Mouse (Mus musculus): ENCODE data around the gene Epb41l2. TPM values are rescaled to one million over a fixed set of nuclear protein-coding genes. Genes with fewer than 3 reads are reported as not detected.

The Epb41l2 gene
- polyA plus RNA-seq, 1 experiment from 2014 or later, result 47.2 TPM

GRCm38 (mm10) chr10:25392786-25393185 lies 33.2 kb downstream of the Epb41l2 start:
- no peak overlapping the region for H3K9ac ChIP-seq
- ATAC-seq (ENCODE audit: low FRiP score), result no peak
- no peaks in the 10 kb centered on the region for H3K27me3 ChIP-seq
- no peaks in the 10 kb centered on the region for H3K36me3 ChIP-seq
- 95% methylated on average over 7 of the region's 7 CpGs for WGBS
- no peaks in the 10 kb centered on the region for H3K9me3 ChIP-seq (replicated peaks)
- H3K4me2 ChIP-seq (replicated peaks), result no peak overlapping the region
- no peak overlapping the region for H3K4me3 ChIP-seq
- H3K4me1 ChIP-seq, result no peaks in the 10 kb centered on the region
- no peak overlapping the region for H3K27ac ChIP-seq

- H3K4me2 ChIP-seq (replicated peaks), result no peak overlapping the region
- no peak overlapping the region for H3K9ac ChIP-seq
- no peaks in the 10 kb centered on the region for H3K9me3 ChIP-seq (replicated peaks)
- no peaks in the 10 kb centered on the region for H3K36me3 ChIP-seq
- H3K4me1 ChIP-seq, result no peaks in the 10 kb centered on the region
- H3K4me3 ChIP-seq, result no peak overlapping the region
- H3K27ac ChIP-seq, result no peak overlapping the region
- no peaks in the 10 kb centered on the region for H3K27me3 ChIP-seq
- ATAC-seq (ENCODE audit: low FRiP score), result no peak
- WGBS, result 87% methylated on average over 1 of the region's 1 CpGs
Measured at GRCm38 (mm10) chr10:25393721-25394120, 34.1 kb downstream of the Epb41l2 start.

- WGBS, result 84% methylated on average over 5 of the region's 5 CpGs
Measured at GRCm38 (mm10) chr10:25395236-25395886, 35.8 kb downstream of the Epb41l2 start.

GRCm38 (mm10) chr10:25396859-25397258 lies 37.3 kb downstream of the Epb41l2 start:
- WGBS, result 82% methylated on average over 3 of the region's 3 CpGs
- H3K9me3 ChIP-seq (replicated peaks), result no peaks in the 10 kb centered on the region
- no peak overlapping the region for H3K9ac ChIP-seq
- no peak overlapping the region for H3K4me2 ChIP-seq (replicated peaks)
- no peak overlapping the region for H3K4me3 ChIP-seq
- no peak overlapping the region for H3K27ac ChIP-seq
- H3K4me1 ChIP-seq, result no peaks in the 10 kb centered on the region
- H3K27me3 ChIP-seq, result no peaks in the 10 kb centered on the region
- no peaks in the 10 kb centered on the region for H3K36me3 ChIP-seq
- ATAC-seq (ENCODE audit: low FRiP score), result no peak

More at GRCm38 (mm10) chr10:25395236-25395886, 35.8 kb downstream of the Epb41l2 start:
- no peak overlapping the region for H3K9ac ChIP-seq
- H3K4me1 ChIP-seq, result no peaks in the 10 kb centered on the region
- no peaks in the 10 kb centered on the region for H3K9me3 ChIP-seq (replicated peaks)
- H3K4me2 ChIP-seq (replicated peaks), result no peak overlapping the region
- no peaks in the 10 kb centered on the region for H3K27me3 ChIP-seq
- H3K36me3 ChIP-seq, result no peaks in the 10 kb centered on the region
- ATAC-seq (ENCODE audit: low FRiP score), result no peak
- no peak overlapping the region for H3K27ac ChIP-seq
- no peak overlapping the region for H3K4me3 ChIP-seq

- Histone ChIP-seq H3K27me3 (no peaks in the 10 kb centered on the region), H3K36me3 (no peaks in the 10 kb centered on the region), H3K4me3 (no peak overlapping the region), H3K27ac (no peak overlapping the region), H3K9ac (no peak overlapping the region), H3K9me3 (replicated peaks) (no peaks in the 10 kb centered on the region), H3K4me2 (replicated peaks) (no peak overlapping the region), H3K4me1 (no peaks in the 10 kb centered on the region)
- ATAC-seq (ENCODE audit: low FRiP score), result no peak
- WGBS, result 65% methylated on average over 14 of the region's 14 CpGs
Measured at GRCm38 (mm10) chr10:25397767-25398690, 38.4 kb downstream of the Epb41l2 start.

GRCm38 (mm10) chr10:25399016-25399415 lies 39.4 kb downstream of the Epb41l2 start:
- no peaks in the 10 kb centered on the region for H3K36me3 ChIP-seq

GRCm38 (mm10) chr10:25400076-25400475 lies 40.5 kb downstream of the Epb41l2 start:
- no peaks in the 10 kb centered on the region for H3K9me3 ChIP-seq (replicated peaks)
- H3K4me3 ChIP-seq, result no peak overlapping the region
- H3K36me3 ChIP-seq, result no peaks in the 10 kb centered on the region
- no peak overlapping the region for H3K9ac ChIP-seq
- H3K27me3 ChIP-seq, result no peaks in the 10 kb centered on the region
- no peak overlapping the region for H3K27ac ChIP-seq
- ATAC-seq (ENCODE audit: low FRiP score), result no peak
- H3K4me2 ChIP-seq (replicated peaks), result no peak overlapping the region
- WGBS, result 55% methylated on average over 8 of the region's 8 CpGs
- H3K4me1 ChIP-seq, result no peaks in the 10 kb centered on the region

More at GRCm38 (mm10) chr10:25399016-25399415, 39.4 kb downstream of the Epb41l2 start:
- Histone ChIP-seq H3K9me3 (replicated peaks) (no peaks in the 10 kb centered on the region), H3K4me1 (no peaks in the 10 kb centered on the region), H3K27ac (no peak overlapping the region), H3K9ac (no peak overlapping the region), H3K4me3 (no peak overlapping the region), H3K4me2 (replicated peaks) (no peak overlapping the region), H3K27me3 (no peaks in the 10 kb centered on the region)
- ATAC-seq (ENCODE audit: low FRiP score), result no peak
- WGBS, result 87% methylated on average over 4 of the region's 4 CpGs

- WGBS, result 91% methylated on average over 9 of the region's 9 CpGs
- H3K9ac ChIP-seq, result no peak overlapping the region
- no peak for ATAC-seq (ENCODE audit: low FRiP score)
- H3K36me3 ChIP-seq, result no peaks in the 10 kb centered on the region
- H3K4me1 ChIP-seq, result no peaks in the 10 kb centered on the region
- H3K9me3 ChIP-seq (replicated peaks), result no peaks in the 10 kb centered on the region
- no peak overlapping the region for H3K27ac ChIP-seq
- H3K4me2 ChIP-seq (replicated peaks), result no peak overlapping the region
- H3K4me3 ChIP-seq, result no peak overlapping the region
- H3K27me3 ChIP-seq, result no peaks in the 10 kb centered on the region
Measured at GRCm38 (mm10) chr10:25400646-25401045, 41.0 kb downstream of the Epb41l2 start.

GRCm38 (mm10) chr10:25401356-25401755 lies 41.8 kb downstream of the Epb41l2 start:
- no peaks in the 10 kb centered on the region for H3K9me3 ChIP-seq (replicated peaks)
- H3K9ac ChIP-seq, result no peak overlapping the region
- H3K36me3 ChIP-seq, result no peaks in the 10 kb centered on the region
- WGBS, result 81% methylated on average over 2 of the region's 2 CpGs
- H3K27ac ChIP-seq, result no peak overlapping the region
- H3K4me1 ChIP-seq, result no peaks in the 10 kb centered on the region
- H3K4me3 ChIP-seq, result no peak overlapping the region
- H3K4me2 ChIP-seq (replicated peaks), result no peak overlapping the region
- ATAC-seq (ENCODE audit: low FRiP score), result no peak
- H3K27me3 ChIP-seq, result no peaks in the 10 kb centered on the region

- no peaks in the 10 kb centered on the region for H3K36me3 ChIP-seq
- H3K9me3 ChIP-seq (replicated peaks), result no peaks in the 10 kb centered on the region
- H3K4me1 ChIP-seq, result no peaks in the 10 kb centered on the region
- H3K4me2 ChIP-seq (replicated peaks), result no peak overlapping the region
- WGBS, result 48% methylated on average over 1 of the region's 1 CpGs
- H3K9ac ChIP-seq, result no peak overlapping the region
- H3K27me3 ChIP-seq, result no peaks in the 10 kb centered on the region
- no peak overlapping the region for H3K4me3 ChIP-seq
- no peak overlapping the region for H3K27ac ChIP-seq
- no peak for ATAC-seq (ENCODE audit: low FRiP score)
Measured at GRCm38 (mm10) chr10:25402886-25403285, 43.3 kb downstream of the Epb41l2 start.

- no peak overlapping the region for H3K9ac ChIP-seq
Measured at GRCm38 (mm10) chr10:25403813-25404701, 44.5 kb downstream of the Epb41l2 start.

GRCm38 (mm10) chr10:25404702-25405098 lies 45.1 kb downstream of the Epb41l2 start:
- Histone ChIP-seq H3K36me3 (no peaks in the 10 kb centered on the region), H3K27ac (no peak overlapping the region), H3K4me3 (no peak overlapping the region), H3K27me3 (no peaks in the 10 kb centered on the region), H3K4me1 (no peaks in the 10 kb centered on the region), H3K9ac (no peak overlapping the region), H3K4me2 (replicated peaks) (no peak overlapping the region), H3K9me3 (replicated peaks) (no peaks in the 10 kb centered on the region)
- no peak for ATAC-seq (ENCODE audit: low FRiP score)
- WGBS, result 71% methylated on average over 6 of the region's 6 CpGs

More at GRCm38 (mm10) chr10:25403813-25404701, 44.5 kb downstream of the Epb41l2 start:
- Histone ChIP-seq H3K4me2 (replicated peaks) (no peak overlapping the region), H3K4me1 (no peaks in the 10 kb centered on the region), H3K4me3 (no peak overlapping the region), H3K36me3 (no peaks in the 10 kb centered on the region), H3K27ac (no peak overlapping the region), H3K9me3 (replicated peaks) (no peaks in the 10 kb centered on the region), H3K27me3 (no peaks in the 10 kb centered on the region)
- no peak for ATAC-seq (ENCODE audit: low FRiP score)
- 78% methylated on average over 15 of the region's 15 CpGs for WGBS

All from hindbrain, embryonic 12.5 days (tissue).